Mouse (Mus musculus): ENCODE results near the gene Wipf3. TPM values are rescaled to one million over a fixed set of nuclear protein-coding genes. Genes with fewer than 3 reads are reported as not detected.

Gene Wipf3
- polyA plus RNA-seq, 1 experiment, result 18.5 TPM

DNA sequence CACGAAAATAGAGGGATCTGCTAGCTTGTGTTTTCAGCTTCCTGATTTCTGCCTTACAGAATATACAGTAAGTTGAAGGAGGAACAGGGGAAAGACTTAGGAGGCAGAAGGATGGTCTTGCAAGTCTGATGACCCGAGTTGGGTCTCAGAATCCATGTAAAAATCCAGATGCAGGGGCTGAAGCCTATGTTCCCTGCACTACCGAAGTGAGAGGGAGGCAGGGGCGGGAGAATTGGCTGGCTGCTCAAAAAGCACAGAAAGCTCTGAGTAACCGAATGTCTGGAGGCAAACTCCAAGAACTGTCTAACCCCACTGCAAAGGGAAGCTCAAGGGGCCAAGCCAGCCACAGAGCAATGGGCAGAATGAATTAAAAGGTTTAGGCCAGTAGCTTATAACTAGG lies 41.7 kb upstream of the Wipf3 start:
- TF ChIP-seq CTCF (IDR thresholded peaks at IDR 0.05; ENCODE audit: low read depth, low read length) (no peak), POLR2A (IDR thresholded peaks at IDR 0.05; ENCODE audit: insufficient read depth, low read length) (no peak), EP300 (IDR thresholded peaks at IDR 0.05; ENCODE audit: insufficient read depth, low read depth, low read length) (no peak)
- H3K9ac ChIP-seq (ENCODE audit: low read depth, poor library complexity, severe bottlenecking), result no peak overlapping the region
- no peak overlapping the region for H3K4me3 ChIP-seq (ENCODE audit: low read depth, low read length)
- H3K4me1 ChIP-seq (ENCODE audit: control insufficient read depth, insufficient read depth, low read length), result no peaks in the 10 kb centered on the region
- no peaks in the 10 kb centered on the region for H3K27me3 ChIP-seq (ENCODE audit: control insufficient read depth, insufficient read depth, low read length, poor library complexity, severe bottlenecking)
- H3K9me3 ChIP-seq (replicated peaks; ENCODE audit: control insufficient read depth, insufficient read depth, low read length, poor library complexity, severe bottlenecking), result no peaks in the 10 kb centered on the region
- no peaks in the 10 kb centered on the region for H3K36me3 ChIP-seq (ENCODE audit: control insufficient read depth, insufficient read depth, low read length, poor library complexity, severe bottlenecking)
- H3K27ac ChIP-seq (ENCODE audit: insufficient read depth, low read length), result no peak overlapping the region

DNA sequence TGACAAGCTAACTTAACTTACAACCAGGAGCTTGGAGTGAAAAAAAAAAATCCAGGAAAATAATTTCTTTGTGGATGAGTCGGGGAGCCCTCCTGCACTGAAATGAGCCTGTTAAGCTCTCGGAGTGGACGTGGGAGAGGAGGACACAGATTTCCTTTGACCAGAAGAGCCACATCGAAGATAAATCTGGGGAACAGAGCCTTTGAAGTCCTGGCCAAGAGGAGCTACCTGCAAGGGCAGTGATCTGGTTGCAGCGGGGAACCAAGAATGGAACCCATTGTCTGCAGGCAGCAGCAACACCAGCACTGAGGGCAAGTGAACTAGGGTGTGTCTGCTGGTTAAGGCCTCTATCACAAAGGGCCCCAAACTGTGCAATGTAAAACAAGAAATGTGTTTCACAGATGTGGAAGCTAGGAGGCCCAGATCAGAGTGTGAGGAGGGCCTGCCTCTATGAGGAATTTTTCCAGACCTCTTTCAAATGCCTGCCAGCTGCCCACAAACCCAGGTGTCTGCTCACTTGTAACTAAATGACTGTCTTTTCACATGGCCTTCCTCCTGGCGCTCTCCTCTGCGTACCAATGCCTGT lies 40.6 kb upstream of the Wipf3 start:
- Histone ChIP-seq H3K4me1 (ENCODE audit: control insufficient read depth, insufficient read depth, low read length) (no peaks in the 10 kb centered on the region), H3K27ac (ENCODE audit: insufficient read depth, low read length) (no peak overlapping the region), H3K9ac (ENCODE audit: low read depth, poor library complexity, severe bottlenecking) (no peak overlapping the region), H3K9me3 (replicated peaks; ENCODE audit: control insufficient read depth, insufficient read depth, low read length, poor library complexity, severe bottlenecking) (no peaks in the 10 kb centered on the region), H3K4me3 (ENCODE audit: low read depth, low read length) (no peak overlapping the region), H3K36me3 (ENCODE audit: control insufficient read depth, insufficient read depth, low read length, poor library complexity, severe bottlenecking) (no peaks in the 10 kb centered on the region), H3K27me3 (ENCODE audit: control insufficient read depth, insufficient read depth, low read length, poor library complexity, severe bottlenecking) (no peaks in the 10 kb centered on the region)
- TF ChIP-seq EP300 (IDR thresholded peaks at IDR 0.05; ENCODE audit: insufficient read depth, low read depth, low read length) (no peak), POLR2A (IDR thresholded peaks at IDR 0.05; ENCODE audit: insufficient read depth, low read length) (no peak), CTCF (IDR thresholded peaks at IDR 0.05; ENCODE audit: low read depth, low read length) (no peak)

DNA sequence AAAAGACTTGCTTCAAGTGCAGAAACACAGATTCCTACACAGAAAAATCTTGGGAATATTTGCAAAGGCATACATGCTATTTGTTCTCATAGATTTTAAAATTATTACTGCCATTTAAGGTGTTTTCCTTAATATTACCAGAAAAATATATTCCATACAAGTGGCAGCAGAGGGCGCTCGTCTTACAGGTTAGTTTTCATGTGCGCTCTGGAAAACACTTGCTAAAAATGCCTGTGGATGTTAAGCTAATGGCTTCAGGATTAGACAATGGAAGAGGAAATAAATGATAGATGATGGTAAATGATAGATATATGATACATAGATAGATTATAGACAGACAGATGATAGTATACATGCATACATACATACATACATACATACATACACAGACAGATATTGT lies 37.6 kb upstream of the Wipf3 start:
- H3K27ac ChIP-seq (ENCODE audit: insufficient read depth, low read length), result no peak overlapping the region
- no peak for TF ChIP-seq POLR2A (IDR thresholded peaks at IDR 0.05; ENCODE audit: insufficient read depth, low read length)
- no peak for TF ChIP-seq CTCF (IDR thresholded peaks at IDR 0.05; ENCODE audit: low read depth, low read length)
- TF ChIP-seq EP300 (IDR thresholded peaks at IDR 0.05; ENCODE audit: insufficient read depth, low read depth, low read length), result no peak
- H3K36me3 ChIP-seq (ENCODE audit: control insufficient read depth, insufficient read depth, low read length, poor library complexity, severe bottlenecking), result no peaks in the 10 kb centered on the region
- H3K9me3 ChIP-seq (replicated peaks; ENCODE audit: control insufficient read depth, insufficient read depth, low read length, poor library complexity, severe bottlenecking), result no peaks in the 10 kb centered on the region
- H3K9ac ChIP-seq (ENCODE audit: low read depth, poor library complexity, severe bottlenecking), result no peak overlapping the region
- H3K27me3 ChIP-seq (ENCODE audit: control insufficient read depth, insufficient read depth, low read length, poor library complexity, severe bottlenecking), result no peaks in the 10 kb centered on the region; the same call in 1 of the 2 replicates
- no peak overlapping the region for H3K4me3 ChIP-seq (ENCODE audit: low read depth, low read length)
- no peaks in the 10 kb centered on the region for H3K4me1 ChIP-seq (ENCODE audit: control insufficient read depth, insufficient read depth, low read length)

DNA sequence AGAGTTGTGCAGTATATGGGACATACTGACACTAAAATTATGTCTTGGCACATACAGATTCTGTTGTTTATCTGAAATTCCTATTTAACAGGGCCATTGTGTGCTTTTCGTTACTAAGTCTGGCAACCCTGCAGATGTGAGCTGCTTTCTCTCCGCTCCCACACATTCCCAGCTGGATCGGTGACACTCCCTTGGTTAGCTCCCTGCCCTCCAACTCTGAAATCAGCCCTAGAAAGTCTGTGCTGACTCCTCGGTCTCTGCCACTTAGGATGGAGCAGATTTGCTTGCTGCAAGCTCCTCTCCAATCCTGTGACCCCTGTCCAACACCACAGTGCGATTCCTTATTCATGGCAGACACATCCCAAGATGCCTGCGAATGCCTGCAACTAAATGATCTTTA lies 35.5 kb upstream of the Wipf3 start:
- Histone ChIP-seq H3K9me3 (replicated peaks; ENCODE audit: control insufficient read depth, insufficient read depth, low read length, poor library complexity, severe bottlenecking) (no peaks in the 10 kb centered on the region), H3K4me3 (ENCODE audit: low read depth, low read length) (no peak overlapping the region)

DNA sequence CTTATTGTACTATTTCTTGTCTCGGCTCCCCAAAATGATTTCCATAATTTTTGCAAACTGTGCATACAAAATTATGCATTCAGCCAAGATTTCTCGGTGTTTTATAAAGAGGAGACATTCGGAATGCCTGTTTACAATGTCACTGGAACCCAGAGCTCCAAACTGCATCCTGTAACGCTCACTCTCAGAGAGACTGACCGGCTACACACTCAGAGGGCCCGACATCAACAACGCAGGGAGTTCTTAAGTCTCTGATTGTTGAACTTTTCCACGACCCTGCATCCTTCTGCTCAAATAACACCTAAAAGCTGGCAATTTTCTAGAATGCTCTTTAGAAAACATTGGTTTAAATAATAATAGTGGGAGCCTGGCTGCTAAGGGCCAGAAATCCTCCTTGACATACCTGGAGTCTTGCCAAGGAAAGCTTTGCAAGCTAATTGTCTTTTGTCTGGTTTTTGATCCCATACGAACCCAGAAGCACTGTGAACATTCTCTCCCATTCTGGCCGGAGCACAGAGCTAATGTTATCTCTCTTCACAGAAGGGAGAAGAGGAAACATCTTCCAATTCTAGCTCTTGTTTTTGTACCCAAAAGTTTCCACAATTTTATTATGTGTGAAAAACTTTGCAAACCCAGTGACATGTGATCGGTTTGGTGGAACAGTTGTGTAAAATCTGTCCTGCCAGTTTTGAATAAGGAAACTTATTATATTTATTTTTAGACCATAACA lies 30.0 kb upstream of the Wipf3 start:
- H3K4me1 ChIP-seq (ENCODE audit: control insufficient read depth, insufficient read depth, low read length), result no peaks in the 10 kb centered on the region
- no peak overlapping the region for H3K4me3 ChIP-seq (ENCODE audit: low read depth, low read length)
- H3K9me3 ChIP-seq (replicated peaks; ENCODE audit: control insufficient read depth, insufficient read depth, low read length, poor library complexity, severe bottlenecking), result no peaks in the 10 kb centered on the region
- H3K36me3 ChIP-seq (ENCODE audit: control insufficient read depth, insufficient read depth, low read length, poor library complexity, severe bottlenecking), result no peaks in the 10 kb centered on the region
- no peaks in the 10 kb centered on the region; the same call in 1 of the 2 replicates for H3K27me3 ChIP-seq (ENCODE audit: control insufficient read depth, insufficient read depth, low read length, poor library complexity, severe bottlenecking)
- no peak overlapping the region for H3K9ac ChIP-seq (ENCODE audit: low read depth, poor library complexity, severe bottlenecking)
- H3K27ac ChIP-seq (ENCODE audit: insufficient read depth, low read length), result no peak overlapping the region
- TF ChIP-seq POLR2A (IDR thresholded peaks at IDR 0.05; ENCODE audit: insufficient read depth, low read length), result no peak
- no peak for TF ChIP-seq CTCF (IDR thresholded peaks at IDR 0.05; ENCODE audit: low read depth, low read length)
- no peak for TF ChIP-seq EP300 (IDR thresholded peaks at IDR 0.05; ENCODE audit: insufficient read depth, low read depth, low read length)

More for the DNA sequence above, 35.5 kb upstream of the Wipf3 start:
- no peaks in the 10 kb centered on the region for H3K36me3 ChIP-seq (ENCODE audit: control insufficient read depth, insufficient read depth, low read length, poor library complexity, severe bottlenecking)
- H3K9ac ChIP-seq (ENCODE audit: low read depth, poor library complexity, severe bottlenecking), result no peak overlapping the region
- no peak overlapping the region for H3K27ac ChIP-seq (ENCODE audit: insufficient read depth, low read length)
- no peaks in the 10 kb centered on the region; the same call in 1 of the 2 replicates for H3K27me3 ChIP-seq (ENCODE audit: control insufficient read depth, insufficient read depth, low read length, poor library complexity, severe bottlenecking)
- TF ChIP-seq POLR2A (IDR thresholded peaks at IDR 0.05; ENCODE audit: insufficient read depth, low read length) (no peak), CTCF (IDR thresholded peaks at IDR 0.05; ENCODE audit: low read depth, low read length) (no peak), EP300 (IDR thresholded peaks at IDR 0.05; ENCODE audit: insufficient read depth, low read depth, low read length) (no peak)
- H3K4me1 ChIP-seq (ENCODE audit: control insufficient read depth, insufficient read depth, low read length), result no peaks in the 10 kb centered on the region

DNA sequence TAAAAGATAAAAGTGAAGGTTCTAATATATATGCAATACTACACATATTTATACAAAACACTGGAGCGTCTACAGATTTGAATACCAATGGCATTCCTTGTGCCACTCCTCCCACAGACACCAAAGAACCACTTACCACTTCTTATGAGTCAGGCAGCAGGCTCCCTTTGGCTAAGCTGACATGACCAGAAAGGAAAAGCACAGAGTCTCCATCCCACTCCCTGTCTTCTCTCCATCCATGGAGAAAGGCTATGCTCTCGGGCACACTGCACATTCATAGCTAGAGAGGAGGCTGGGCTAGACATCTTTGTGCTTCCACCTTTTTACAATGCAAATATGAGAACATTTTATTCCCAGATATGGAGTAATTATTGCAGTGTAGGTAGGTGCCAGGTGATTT lies 27.9 kb upstream of the Wipf3 start:
- Histone ChIP-seq H3K4me3 (ENCODE audit: low read depth, low read length) (no peak overlapping the region), H3K27me3 (ENCODE audit: control insufficient read depth, insufficient read depth, low read length, poor library complexity, severe bottlenecking) (no peaks in the 10 kb centered on the region), H3K9ac (ENCODE audit: low read depth, poor library complexity, severe bottlenecking) (no peak overlapping the region), H3K9me3 (replicated peaks; ENCODE audit: control insufficient read depth, insufficient read depth, low read length, poor library complexity, severe bottlenecking) (no peaks in the 10 kb centered on the region), H3K4me1 (ENCODE audit: control insufficient read depth, insufficient read depth, low read length) (no peaks in the 10 kb centered on the region), H3K27ac (ENCODE audit: insufficient read depth, low read length) (no peak overlapping the region), H3K36me3 (ENCODE audit: control insufficient read depth, insufficient read depth, low read length, poor library complexity, severe bottlenecking) (no peaks in the 10 kb centered on the region)
- TF ChIP-seq CTCF (IDR thresholded peaks at IDR 0.05; ENCODE audit: low read depth, low read length) (no peak), POLR2A (IDR thresholded peaks at IDR 0.05; ENCODE audit: insufficient read depth, low read length) (no peak), EP300 (IDR thresholded peaks at IDR 0.05; ENCODE audit: insufficient read depth, low read depth, low read length) (no peak)
